Mouse (Mus musculus): ENCODE measurements at regions not wholly inside any gene's neighbourhood (a gene's known extent, or its start where the extent isn't known, plus 50 kb on each side); places are given as distances from the start of the nearest gene placed in this dataset.

GRCm38 (mm10) chr13:101142104-101142735, 309.0 kb upstream of the Slc30a5 start:
- TF ChIP-seq CTCF (IDR thresholded peaks at IDR 0.05) (no peak), EP300 (IDR thresholded peaks at IDR 0.05) (no peak)
